Mouse (Mus musculus) limb, embryonic 15.5 days (tissue): Measurements from ENCODE around the gene Rnf208. TPM values are rescaled to one million over a fixed set of nuclear protein-coding genes. Genes with fewer than 3 reads are reported as not detected.

ENCODE experiments used
- ATAC-seq: fragments of 200-750 bp; cut with Nextera tagmentation; 2 replicates; pipeline ENCODE4 v1.8.0; 2017; ENCODE audit warnings: low read depth, moderate TSS enrichment; ENCODE audit not compliant: insufficient number of reproducible peaks, low FRiP score, low TSS enrichment
- H3K27ac ChIP-seq: fragments of 300-500 bp; sonication (generic); 2 replicates; pipeline ENCODE4 v1.5.1; 2015; ENCODE audit warnings: moderate library complexity, mild to moderate bottlenecking, inconsistent platforms
- H3K27me3 ChIP-seq: fragments of 300-500 bp; sonication (generic); 2 replicates; pipeline ENCODE4 v1.6.1; 2015; ENCODE audit warnings: inconsistent platforms
- H3K36me3 ChIP-seq: fragments of 300-500 bp; sonication (generic); 2 replicates; pipeline ENCODE4 v1.6.1; 2015; ENCODE audit warnings: inconsistent platforms
- H3K4me1 ChIP-seq: fragments of 300-500 bp; sonication (generic); 2 replicates; pipeline ENCODE4 v1.6.1; 2015; ENCODE audit warnings: inconsistent platforms
- H3K4me2 ChIP-seq: fragments of 300-500 bp; sonication (generic); 2 replicates; pipeline ENCODE4 v1.6.1; 2015; ENCODE audit warnings: mild to moderate bottlenecking, inconsistent platforms
- H3K4me3 ChIP-seq: fragments of 300-500 bp; sonication (generic); 2 replicates; pipeline ENCODE4 v1.5.1; 2015; ENCODE audit warnings: mild to moderate bottlenecking, inconsistent platforms
- H3K9ac ChIP-seq: fragments of 300-500 bp; sonication (generic); 2 replicates; pipeline ENCODE4 v1.6.1; 2015; ENCODE audit warnings: inconsistent platforms
- H3K9me3 ChIP-seq: fragments of 300-500 bp; sonication (generic); 2 replicates; pipeline ENCODE4 v1.6.1; 2016; ENCODE audit warnings: inconsistent platforms
- WGBS: fragments of 180-500 bp; shearing (Covaris S2); methylation state at CpG from one replicate; pipeline ENCODE4 v1.1.7; 2015; 5-methylcytosine and 5-hydroxymethylcytosine counted together
- polyA plus RNA-seq: library from polyadenylated mRNA; unstranded; fragments of >200 nt; fragmentation: Nextera tagmentation; extraction: Ambion mirVana; gene quantifications from 2 replicates; pipeline ENCODE4 v1.2.1, GENCODE M21; 2015

The Rnf208 gene
- polyA plus RNA-seq, 1 experiment from 2014 or later = 16.9 TPM

GRCm38 (mm10) chr2:25207593-25207992, 34.5 kb upstream of the Rnf208 start:
- Histone ChIP-seq H3K9ac (no peak overlapping the region), H3K27ac (no peak overlapping the region), H3K4me3 (no peak overlapping the region), H3K4me2 (no peak overlapping the region), H3K4me1 (peaks cover 19% of the 10 kb centered on the region), H3K36me3 (peaks cover 64% of the 10 kb centered on the region), H3K27me3 (no peaks in the 10 kb centered on the region), H3K9me3 (no peaks in the 10 kb centered on the region)
- no peak for ATAC-seq
- WGBS = 90% methylated on average over 1 of the region's 1 CpGs

DNA sequence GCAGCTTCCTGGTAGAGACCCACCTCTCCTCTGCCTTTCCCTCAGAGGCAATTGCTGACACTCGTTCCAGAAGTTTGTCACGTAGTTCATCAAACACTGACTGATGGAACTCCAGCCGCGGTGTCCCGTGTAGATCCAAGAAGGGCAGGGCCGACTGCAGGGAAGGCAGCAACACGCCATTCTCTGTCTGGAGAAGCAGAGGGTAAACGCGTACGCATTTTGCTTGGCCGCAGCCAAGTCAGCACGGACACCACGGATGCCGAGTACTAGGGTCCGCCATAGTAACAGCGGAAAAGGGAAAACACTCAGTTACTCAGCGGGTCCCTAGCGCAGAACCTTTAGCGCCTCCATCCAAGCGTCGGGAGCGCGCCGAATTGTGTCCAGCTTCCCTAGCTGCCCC, 31.4 kb upstream of the Rnf208 start:
- peak overlapping the region; percentile 59 for H3K4me2 ChIP-seq
- H3K36me3 ChIP-seq = peaks cover 33% of the 10 kb centered on the region
- peaks cover 19% of the 10 kb centered on the region for H3K4me1 ChIP-seq
- under 1% methylated on average over 24 of the region's 24 CpGs for WGBS
- 0 out of 2 replicates have a peak, but pooled peaks cover 4% of the 10 kb centered on the region for H3K27me3 ChIP-seq
- peak overlapping the region; percentile 80 for H3K9ac ChIP-seq
- peak overlapping the region; percentile 93 for H3K27ac ChIP-seq
- peak overlapping the region; percentile 86 for H3K4me3 ChIP-seq
- no peak for ATAC-seq
- no peaks in the 10 kb centered on the region for H3K9me3 ChIP-seq

GRCm38 (mm10) chr2:25211121-25211670, 30.9 kb upstream of the Rnf208 start, which contains the start of gene Nelfb:
Nelfb (minus strand) TSS chr2:25211489.
- Histone ChIP-seq H3K9me3 (no peaks in the 10 kb centered on the region), H3K9ac (peak within 1 kb of the TSS; percentile 80), H3K4me3 (peak within 1 kb of the TSS; percentile 86), H3K36me3 (peaks cover 28% of the 10 kb centered on the region), H3K4me2 (peak within 1 kb of the TSS; percentile 59), H3K27ac (peak within 1 kb of the TSS; percentile 93), H3K4me1 (peaks cover 19% of the 10 kb centered on the region), H3K27me3 (0 out of 2 replicates have a peak, but pooled peaks cover 4% of the 10 kb centered on the region)
- WGBS = under 1% methylated on average over 44 of the region's 44 CpGs
- peak; percentile 86 for ATAC-seq

GRCm38 (mm10) chr2:25213266-25213865, 28.7 kb upstream of the Rnf208 start:
- ATAC-seq = no peak
- Histone ChIP-seq H3K9ac (no peak overlapping the region), H3K27ac (no peak overlapping the region), H3K27me3 (0 out of 2 replicates have a peak, but pooled peaks cover 4% of the 10 kb centered on the region), H3K4me3 (no peak overlapping the region), H3K9me3 (no peaks in the 10 kb centered on the region), H3K36me3 (peaks cover 8% of the 10 kb centered on the region), H3K4me2 (no peak overlapping the region), H3K4me1 (peaks cover 19% of the 10 kb centered on the region)
- 63% methylated on average over 23 of the region's 23 CpGs for WGBS

DNA sequence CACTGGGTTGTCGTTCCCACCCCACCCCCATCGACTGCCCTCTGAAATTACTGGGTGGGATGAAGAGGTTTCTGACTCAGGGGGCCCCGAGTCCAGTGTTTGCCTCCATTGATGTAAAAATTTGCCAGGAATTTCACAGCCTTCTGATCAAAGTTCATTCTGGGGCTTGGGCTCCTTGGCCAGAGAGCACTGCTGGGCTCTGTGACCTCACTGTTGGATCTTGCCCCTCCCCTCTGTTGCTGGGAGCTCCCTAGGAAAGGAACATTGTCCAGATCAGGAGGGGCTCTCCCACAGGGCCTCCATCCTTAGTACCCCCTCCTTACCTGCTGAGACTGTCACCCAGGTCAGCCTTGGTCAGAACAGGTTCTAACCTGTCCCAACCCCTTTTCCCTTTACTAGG, 27.6 kb upstream of the Rnf208 start, which contains the start of gene Stpg3:
TSS of gene Stpg3 (minus strand) at position 194 of the 400 bp plus-strand sequence.
- 65% methylated on average over 3 of the region's 3 CpGs for WGBS
- H3K27me3 ChIP-seq = 0 out of 2 replicates have a peak, but pooled peaks cover 4% of the 10 kb centered on the region
- H3K9ac ChIP-seq = no peak within 1 kb of the TSS
- no peak within 1 kb of the TSS for H3K27ac ChIP-seq
- ATAC-seq = no peak
- H3K4me2 ChIP-seq = no peak within 1 kb of the TSS
- H3K4me1 ChIP-seq = peaks cover 15% of the 10 kb centered on the region
- H3K9me3 ChIP-seq = no peaks in the 10 kb centered on the region
- no peak within 1 kb of the TSS for H3K4me3 ChIP-seq
- H3K36me3 ChIP-seq = peaks cover 4% of the 10 kb centered on the region; the same call in 1 of the 2 replicates

DNA sequence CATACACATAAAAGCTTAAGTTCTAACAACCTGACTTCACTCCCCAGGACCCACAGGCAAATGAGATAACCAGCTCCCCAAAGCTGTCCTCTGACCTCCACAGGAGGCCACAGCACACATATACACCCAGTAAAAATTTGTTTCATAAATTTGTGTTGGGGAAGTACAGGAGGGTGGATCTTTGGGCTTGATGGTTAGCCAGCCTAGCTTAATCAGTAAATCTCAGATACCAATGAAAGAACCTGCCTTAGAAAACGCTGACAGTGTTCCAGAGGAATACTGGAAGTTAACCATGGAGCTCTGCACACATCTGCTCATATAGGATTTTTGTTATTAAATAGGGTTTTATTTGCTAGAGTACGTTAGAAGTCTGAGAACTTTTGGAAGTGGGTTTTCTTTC, 24.4 kb upstream of the Rnf208 start:
- no peak overlapping the region for H3K4me3 ChIP-seq
- H3K27me3 ChIP-seq = 0 out of 2 replicates have a peak, but pooled peaks cover 4% of the 10 kb centered on the region
- no peaks in the 10 kb centered on the region for H3K4me1 ChIP-seq
- H3K9ac ChIP-seq = no peak overlapping the region
- no peak overlapping the region for H3K4me2 ChIP-seq
- 59% methylated on average over 2 of the region's 2 CpGs for WGBS
- ATAC-seq = no peak
- no peaks in the 10 kb centered on the region for H3K9me3 ChIP-seq
- peaks cover 11% of the 10 kb centered on the region for H3K36me3 ChIP-seq
- no peak overlapping the region for H3K27ac ChIP-seq

- peaks cover 11% of the 10 kb centered on the region for H3K36me3 ChIP-seq
- H3K9me3 ChIP-seq = no peaks in the 10 kb centered on the region
- H3K27me3 ChIP-seq = 0 out of 2 replicates have a peak, but pooled peaks cover 4% of the 10 kb centered on the region
- H3K4me3 ChIP-seq = no peak within 1 kb of the TSS
- H3K9ac ChIP-seq = no peak within 1 kb of the TSS
- no peak within 1 kb of the TSS for H3K4me2 ChIP-seq
- no peak for ATAC-seq
- H3K4me1 ChIP-seq = peaks cover 3% of the 10 kb centered on the region
- H3K27ac ChIP-seq = no peak within 1 kb of the TSS
Observed at GRCm38 (mm10) chr2:25218445-25218844, 23.6 kb upstream of the Rnf208 start, which contains the start of gene Fam166a. Fam166a (plus strand) TSS chr2:25218745.

DNA sequence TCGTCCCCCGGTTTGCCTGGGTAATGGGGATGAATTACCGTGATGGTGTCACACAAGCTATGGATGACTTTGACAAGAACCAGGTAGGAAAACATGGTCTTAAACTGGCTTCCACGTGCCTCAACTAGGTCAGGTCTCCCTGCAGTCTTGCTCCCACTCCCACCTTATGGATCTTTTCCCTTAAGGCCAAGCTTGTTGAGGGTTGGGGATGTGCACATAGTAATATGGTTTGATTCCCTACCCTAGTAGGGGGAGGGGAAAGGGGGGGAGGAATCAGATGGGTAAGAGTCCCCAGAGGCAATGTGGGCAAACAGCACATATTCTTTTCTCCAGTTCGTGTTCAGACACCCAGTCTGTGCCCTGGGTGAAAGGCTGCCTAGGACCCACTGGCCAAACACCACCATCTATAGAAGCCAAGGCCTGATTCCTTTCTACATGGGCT, 20.7 kb upstream of the Rnf208 start:
- Histone ChIP-seq H3K4me2 (no peak overlapping the region), H3K4me1 (peaks cover 16% of the 10 kb centered on the region), H3K36me3 (peaks cover 11% of the 10 kb centered on the region), H3K27ac (no peak overlapping the region), H3K9ac (no peak overlapping the region), H3K4me3 (no peak overlapping the region), H3K9me3 (no peaks in the 10 kb centered on the region), H3K27me3 (no peaks in the 10 kb centered on the region)
- 70% methylated on average over 5 of the region's 5 CpGs for WGBS
- no peak for ATAC-seq

- H3K9me3 ChIP-seq = no peaks in the 10 kb centered on the region
- ATAC-seq = 0 out of 2 replicates have a peak, but pooled peaks have one; percentile 2
- peaks cover 24% of the 10 kb centered on the region for H3K4me1 ChIP-seq
- WGBS = under 1% methylated on average over 48 of the region's 53 CpGs
- peak overlapping the region; percentile 93 for H3K9ac ChIP-seq
- peak overlapping the region; percentile 95 for H3K27ac ChIP-seq
- H3K4me2 ChIP-seq = peak overlapping the region; percentile 86
- no peaks in the 10 kb centered on the region for H3K27me3 ChIP-seq
- peak overlapping the region; percentile 94 for H3K4me3 ChIP-seq
- peaks cover 11% of the 10 kb centered on the region for H3K36me3 ChIP-seq
Observed at GRCm38 (mm10) chr2:25223681-25224491, 18.2 kb upstream of the Rnf208 start.

GRCm38 (mm10) chr2:25224492-25224765, 17.6 kb upstream of the Rnf208 start, which contains the start of gene Tubb4b:
Tubb4b (minus strand) TSS chr2:25224702.
- no peak for ATAC-seq
- Histone ChIP-seq H3K4me3 (peak within 1 kb of the TSS; percentile 94), H3K4me2 (peak within 1 kb of the TSS; percentile 86), H3K9ac (peak within 1 kb of the TSS; percentile 93), H3K9me3 (no peaks in the 10 kb centered on the region), H3K27ac (peak within 1 kb of the TSS; percentile 98), H3K27me3 (no peaks in the 10 kb centered on the region), H3K36me3 (peaks cover 11% of the 10 kb centered on the region), H3K4me1 (peaks cover 27% of the 10 kb centered on the region)
- WGBS = 0% methylated on average over 17 of the region's 17 CpGs

DNA sequence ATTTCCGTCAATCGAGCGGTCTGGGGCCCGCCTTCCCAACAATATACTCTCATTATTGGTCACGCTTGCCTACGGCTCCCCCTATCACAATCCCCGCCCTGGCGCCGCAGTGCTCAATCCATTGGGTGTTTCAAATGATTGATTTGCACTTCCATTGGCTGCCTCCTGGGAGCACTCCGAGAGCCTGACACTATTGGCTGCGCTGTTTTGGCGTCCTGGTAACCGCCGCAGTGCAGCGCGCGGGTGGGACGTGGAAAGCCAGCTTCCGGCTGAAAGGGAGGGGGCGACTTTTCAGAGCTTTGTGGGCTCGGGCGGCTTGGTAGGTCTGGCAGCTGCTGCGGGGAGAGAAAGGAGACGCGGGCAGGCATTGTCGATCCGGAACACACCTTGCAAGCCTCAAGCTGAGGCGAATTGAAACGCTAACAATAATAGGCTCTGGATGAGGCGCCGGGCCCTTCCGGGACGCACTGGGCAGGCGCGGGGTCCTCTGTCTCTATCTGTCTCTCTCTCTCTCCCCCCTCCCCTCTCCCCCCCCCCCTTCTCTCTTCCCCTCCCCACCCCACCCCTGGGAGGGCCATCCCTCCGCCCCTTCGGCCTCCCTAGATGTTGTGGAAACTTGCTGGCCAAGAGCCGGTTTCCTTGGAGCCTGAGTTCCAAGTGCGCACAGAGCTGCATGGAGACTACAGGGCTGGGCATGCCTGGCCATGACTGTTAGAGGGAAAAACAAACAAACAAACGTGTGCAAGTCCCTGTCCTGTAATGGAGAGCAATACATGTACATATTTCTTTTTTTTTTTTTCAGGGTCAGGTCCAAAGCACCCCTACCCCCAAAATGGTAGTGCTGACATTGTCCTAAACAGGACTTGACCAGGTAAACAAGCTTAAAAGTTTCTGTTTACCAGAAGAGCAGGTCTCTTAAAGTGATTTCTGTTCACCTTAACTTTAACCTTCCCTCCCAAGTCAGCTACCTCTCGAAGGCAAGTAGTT, 17.0 kb upstream of the Rnf208 start:
- Histone ChIP-seq H3K4me1 (peaks cover 27% of the 10 kb centered on the region), H3K9ac (peak overlapping the region; percentile 44; the same call in 1 of the 2 replicates), H3K27me3 (0 out of 2 replicates have a peak, but pooled peaks cover 6% of the 10 kb centered on the region), H3K4me2 (peak overlapping the region; percentile 41), H3K4me3 (peak overlapping the region; percentile 94), H3K36me3 (peaks cover 11% of the 10 kb centered on the region), H3K27ac (peak overlapping the region; percentile 98), H3K9me3 (no peaks in the 10 kb centered on the region)
- peak; percentile 97 for ATAC-seq
- WGBS = 2% methylated on average over 41 of the region's 41 CpGs
